Mouse (Mus musculus): Measurements from ENCODE around the gene Pbx1.

GRCm38 (mm10) chr1:168234355-168234754 lies 197.7 kb downstream of the Pbx1 start:
- TF ChIP-seq CTCF (IDR thresholded peaks at IDR 0.05 in 2 of 3, conservative IDR thresholded peaks at IDR 0.05 in 1 of 3; ENCODE audit: control insufficient read depth in 1 of 3, insufficient read depth in 1 of 3, low read depth in 2 of 3, low read length in 3 of 3, poor library complexity in 1 of 3, severe bottlenecking in 1 of 3) (no peak), POLR2A (IDR thresholded peaks at IDR 0.05; ENCODE audit: control insufficient read depth in 1 of 2, insufficient read depth in 1 of 2, low read depth in 1 of 2, low read length in 2 of 2, poor library complexity in 1 of 2) (no peak), GATA1 (IDR thresholded peaks at IDR 0.05; ENCODE audit: low read depth, low read length) (no peak), MAX (IDR thresholded peaks at IDR 0.05; ENCODE audit: low read length) (no peak)

All from MEL (cell line).